Mouse (Mus musculus): ENCODE data around the gene Ifnl2. TPM values are rescaled to one million over a fixed set of nuclear protein-coding genes. Genes with fewer than 3 reads are reported as not detected.

Gene Ifnl2
- not detected in 4 replicates for total RNA-seq (2023; ENCODE audit: inconsistent age)

DNA sequence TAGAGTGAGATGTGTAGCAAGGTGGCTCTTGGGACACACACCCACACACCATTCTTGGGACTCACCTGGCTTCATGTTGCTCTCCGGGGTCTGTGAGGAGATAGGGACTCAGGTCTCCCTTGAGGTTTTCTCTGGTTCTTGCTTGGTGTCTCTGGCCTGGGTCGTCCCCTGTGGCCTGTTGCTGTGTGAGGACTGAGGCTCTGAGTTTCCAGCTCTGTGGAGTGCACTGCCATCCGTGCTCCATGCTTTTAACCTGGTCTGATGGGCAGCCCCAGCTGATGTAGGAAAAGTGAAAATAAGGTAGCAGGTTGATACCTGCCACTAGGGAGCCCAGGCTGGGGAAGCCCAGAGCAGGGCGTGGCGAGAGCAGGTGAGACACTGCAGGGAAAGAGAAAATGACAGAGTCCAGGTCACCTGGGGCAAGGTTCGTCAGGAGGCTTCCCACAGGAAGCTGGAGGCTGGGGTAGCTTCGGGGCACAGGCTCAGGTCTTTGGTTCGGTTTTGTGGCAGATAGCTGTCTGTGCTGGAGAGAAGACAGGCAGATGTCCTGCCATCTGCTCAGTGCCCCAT lies at the start of gene Ifnl2:
TSS of gene Ifnl2 (minus strand) at position 51 of the 570 bp plus-strand sequence.

DNA sequence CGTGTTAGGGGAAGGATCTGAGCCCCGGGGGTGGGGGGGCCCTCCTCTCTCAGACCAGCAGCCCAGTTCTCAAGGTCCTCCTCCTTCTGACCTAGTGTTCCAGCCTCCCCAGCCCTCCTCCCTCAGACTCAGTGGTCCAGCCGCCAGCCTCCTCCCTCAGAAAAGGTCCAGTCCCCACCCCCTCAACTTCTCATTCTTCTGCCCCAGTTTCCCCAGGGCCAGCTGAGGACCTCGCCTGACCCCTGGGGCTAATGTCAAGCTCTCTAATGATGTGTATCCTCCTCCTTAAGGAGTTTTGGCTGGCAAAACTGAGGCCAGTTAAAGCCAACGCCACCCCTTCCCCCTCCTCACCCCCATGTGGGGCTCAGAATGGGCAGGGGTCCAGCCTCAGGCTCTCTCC lies 36.9 kb upstream of the Ifnl2 start, which contains the start of gene Nccrp1:
TSS of gene Nccrp1 (minus strand) at position 101 of the 400 bp plus-strand sequence.

DNA sequence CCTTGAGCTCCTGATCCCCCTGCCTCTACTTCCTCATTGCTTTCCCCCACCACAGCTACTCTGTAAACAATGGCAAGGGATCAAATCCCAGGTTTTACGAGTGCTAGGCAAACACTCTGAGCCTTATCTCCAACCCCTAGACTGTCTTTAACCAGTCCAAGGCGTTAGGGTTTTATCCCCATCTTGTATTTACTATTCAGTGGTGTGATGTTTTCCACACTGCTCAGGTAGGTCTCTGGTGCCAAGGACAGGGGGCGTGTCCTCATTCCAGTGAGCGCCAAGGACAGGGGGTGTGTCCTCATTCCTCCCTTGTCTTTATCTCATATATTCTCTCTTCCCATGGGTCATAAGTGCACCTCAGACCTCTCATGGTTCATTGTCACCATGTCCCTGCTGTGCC lies 30.3 kb upstream of the Ifnl2 start, which contains the start of gene Sycn:
TSS of gene Sycn (plus strand) at position 360 of the 400 bp plus-strand sequence.

DNA sequence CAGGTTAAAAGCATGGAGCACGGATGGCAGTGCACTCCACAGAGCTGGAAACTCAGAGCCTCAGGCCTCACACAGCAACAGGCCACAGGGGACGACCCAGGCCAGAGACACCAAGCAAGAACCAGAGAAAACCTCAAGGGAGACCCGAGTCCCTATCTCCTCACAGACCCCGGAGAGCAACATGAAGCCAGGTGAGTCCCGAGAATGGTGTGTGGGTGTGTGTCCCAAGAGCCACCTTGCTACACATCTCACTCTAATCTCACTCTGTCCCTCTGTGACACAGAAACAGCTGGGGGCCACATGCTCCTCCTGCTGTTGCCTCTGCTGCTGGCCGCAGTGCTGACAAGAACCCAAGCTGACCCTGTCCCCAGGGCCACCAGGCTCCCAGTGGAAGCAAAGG lies 12.3 kb upstream of the Ifnl2 start, which contains the start of gene Ifnl3:
TSS of gene Ifnl3 (plus strand) at position 301 of the 400 bp plus-strand sequence.

Other genes starting within 250 kb of the Ifnl2 start
- gene Eid2, start 242.6 kb downstream of the Ifnl2 start, total RNA-seq (2023; ENCODE audit: inconsistent age): 1.1 to 1.7 TPM (median 1.2 TPM) in 4 replicates
- gene Eid2b, start 232.7 kb downstream of the Ifnl2 start, total RNA-seq (2023; ENCODE audit: inconsistent age): 2.6 to 4.1 TPM (median 3.5 TPM) in 4 replicates
- not detected in 4 replicates for gene Selenov, start 219.3 kb downstream of the Ifnl2 start, total RNA-seq (2023; ENCODE audit: inconsistent age)
- gene Dll3, start 208.2 kb downstream of the Ifnl2 start, total RNA-seq (2023; ENCODE audit: inconsistent age): not detected in 4 replicates
- gene Timm50, start 198.4 kb downstream of the Ifnl2 start, total RNA-seq (2023; ENCODE audit: inconsistent age): 38.7 to 46.9 TPM (median 40.5 TPM) in 4 replicates
- 158 to 171 TPM (median 163 TPM) in 4 replicates for gene Supt5, start 171.7 kb downstream of the Ifnl2 start, total RNA-seq (2023; ENCODE audit: inconsistent age)
- gene Rps16, start 159.8 kb downstream of the Ifnl2 start, total RNA-seq (2023; ENCODE audit: inconsistent age): 3,144 to 3,281 TPM (median 3,251 TPM) in 4 replicates
- 130 to 140 TPM (median 135 TPM) in 4 replicates for gene Plekhg2, start 137.9 kb downstream of the Ifnl2 start, total RNA-seq (2023; ENCODE audit: inconsistent age)
- 825 to 993 TPM (median 925 TPM) in 4 replicates for gene Zfp36, start 130.2 kb downstream of the Ifnl2 start, total RNA-seq (2023; ENCODE audit: inconsistent age)
- 14.1 to 19.0 TPM (median 15.8 TPM) in 4 replicates for gene Med29, start 117.7 kb downstream of the Ifnl2 start, total RNA-seq (2023; ENCODE audit: inconsistent age)
- gene Paf1, start 117.5 kb downstream of the Ifnl2 start, total RNA-seq (2023; ENCODE audit: inconsistent age): 151 to 162 TPM (median 156 TPM) in 4 replicates
- 241 to 264 TPM (median 247 TPM) in 4 replicates for gene Gmfg, start 73.0 kb downstream of the Ifnl2 start, total RNA-seq (2023; ENCODE audit: inconsistent age)
- 0.93 to 1.6 TPM (median 1.2 TPM) in 4 replicates for gene Lrfn1, start 58.5 kb downstream of the Ifnl2 start, total RNA-seq (2023; ENCODE audit: inconsistent age)
- gene Ifnl3, start 12.4 kb upstream of the Ifnl2 start, total RNA-seq (2023; ENCODE audit: inconsistent age): not detected in 4 replicates
- not detected in 4 replicates for gene Sycn, start 30.4 kb upstream of the Ifnl2 start, total RNA-seq (2023; ENCODE audit: inconsistent age)
- gene Nccrp1, start 36.8 kb upstream of the Ifnl2 start, total RNA-seq (2023; ENCODE audit: inconsistent age): not detected in 4 replicates
- 49.3 to 52.1 TPM (median 50.5 TPM) in 4 replicates for gene Samd4b, start 87.7 kb upstream of the Ifnl2 start, total RNA-seq (2023; ENCODE audit: inconsistent age)
- 12.8 to 15.7 TPM (median 13.9 TPM) in 4 replicates for gene Pak4, start 87.7 kb upstream of the Ifnl2 start, total RNA-seq (2023; ENCODE audit: inconsistent age)
- gene Acp7, start 120.9 kb upstream of the Ifnl2 start, total RNA-seq (2023; ENCODE audit: inconsistent age): not detected in 4 replicates
- gene Fbxo27, start 182.4 kb upstream of the Ifnl2 start, total RNA-seq (2023; ENCODE audit: inconsistent age): 0.35 to 0.84 TPM in 2 of 4 replicates, not detected in the others
- 0.67 to 2.4 TPM (median 1.3 TPM) in 4 replicates for gene Fbxo17, start 206.3 kb upstream of the Ifnl2 start, total RNA-seq (2023; ENCODE audit: inconsistent age)
- 21.2 to 31.8 TPM (median 24.8 TPM) in 4 replicates for gene Mrps12, start 231.4 kb upstream of the Ifnl2 start, total RNA-seq (2023; ENCODE audit: inconsistent age)
- gene Sars2, start 231.5 kb upstream of the Ifnl2 start, total RNA-seq (2023; ENCODE audit: inconsistent age): 15.6 to 20.5 TPM (median 18.9 TPM) in 4 replicates
- not detected in 4 replicates for gene Ccer2, start 245.7 kb upstream of the Ifnl2 start, total RNA-seq (2023; ENCODE audit: inconsistent age)